Mouse (Mus musculus): ENCODE measurements at regions not wholly inside any gene's neighbourhood (a gene's known extent, or its start where the extent isn't known, plus 50 kb on each side); places are given as distances from the start of the nearest gene placed in this dataset.

- DNase-seq = no peak
Measured at GRCm38 (mm10) chr13:28754207-28754606, 199.3 kb downstream of the Sox4 start.

- no peak for DNase-seq
Measured at GRCm38 (mm10) chr13:28750949-28751692, 202.4 kb downstream of the Sox4 start.

- no peak for DNase-seq
Measured at GRCm38 (mm10) chr13:28740158-28740670, 213.3 kb downstream of the Sox4 start.

- DNase-seq = no peak
Measured at GRCm38 (mm10) chr13:28738160-28739100, 215.1 kb downstream of the Sox4 start.

GRCm38 (mm10) chr13:28732475-28732874, 221.0 kb downstream of the Sox4 start:
- no peak for DNase-seq

- no peak for DNase-seq
Measured at GRCm38 (mm10) chr13:28732036-28732435, 221.5 kb downstream of the Sox4 start.

- DNase-seq = no peak
Measured at GRCm38 (mm10) chr13:28730059-28730580, 223.4 kb downstream of the Sox4 start.

- no peak for DNase-seq
Measured at GRCm38 (mm10) chr13:28728768-28729167, 224.7 kb downstream of the Sox4 start.

GRCm38 (mm10) chr13:28724300-28724699, 229.2 kb downstream of the Sox4 start:
- no peak for DNase-seq

GRCm38 (mm10) chr13:28722074-28722473, 231.4 kb downstream of the Sox4 start:
- no peak for DNase-seq

- no peak for DNase-seq
Measured at GRCm38 (mm10) chr13:28721548-28721981, 231.9 kb downstream of the Sox4 start.

- peak; percentile 16 for DNase-seq
Measured at GRCm38 (mm10) chr13:28720639-28721239, 232.8 kb downstream of the Sox4 start.

GRCm38 (mm10) chr13:28720169-28720568, 233.3 kb downstream of the Sox4 start:
- no peak for DNase-seq

- no peak for DNase-seq
Measured at GRCm38 (mm10) chr13:28718868-28719265, 234.6 kb downstream of the Sox4 start.

GRCm38 (mm10) chr13:28718169-28718867, 235.2 kb downstream of the Sox4 start:
- peak; percentile 40 for DNase-seq

GRCm38 (mm10) chr13:28717404-28717803, 236.1 kb downstream of the Sox4 start:
- no peak for DNase-seq

GRCm38 (mm10) chr13:28709966-28710365, 243.5 kb downstream of the Sox4 start:
- no peak for DNase-seq

GRCm38 (mm10) chr13:28701309-28701708, 252.2 kb downstream of the Sox4 start:
- DNase-seq = no peak

GRCm38 (mm10) chr13:28700081-28700480, 253.4 kb downstream of the Sox4 start:
- DNase-seq = no peak

- DNase-seq = no peak
Measured at GRCm38 (mm10) chr13:28699490-28700032, 254.0 kb downstream of the Sox4 start.

Data from gastrocnemius, postnatal 25 days (tissue).